Mouse (Mus musculus) hindbrain, embryonic 16.5 days (tissue): Measurements from ENCODE around the gene Kat7. TPM values are rescaled to one million over a fixed set of nuclear protein-coding genes. Genes with fewer than 3 reads are reported as not detected.

ENCODE experiments used
- ATAC-seq: fragments of 200-750 bp; cut with Nextera tagmentation; 2 replicates; pipeline ENCODE4 v1.8.0; 2017; ENCODE audit warnings: moderate TSS enrichment, moderate library complexity
- H3K27ac ChIP-seq: fragments of 300-500 bp; sonication (generic); 2 replicates; pipeline ENCODE4 v1.5.1; 2014; ENCODE audit warnings: low read depth, mild to moderate bottlenecking, control low read depth, low read length, moderate library complexity
- H3K27me3 ChIP-seq: fragments of 300-500 bp; sonication (generic); replicated peaks from 2 replicates; pipeline ENCODE4 v1.6.1; 2014; ENCODE audit warnings: low read length; ENCODE audit not compliant: control insufficient read depth, insufficient read depth
- H3K36me3 ChIP-seq: fragments of 300-500 bp; sonication (generic); 2 replicates; pipeline ENCODE4 v1.6.1; 2014; ENCODE audit warnings: mild to moderate bottlenecking, low read length, moderate library complexity, mixed read lengths; ENCODE audit not compliant: control insufficient read depth, insufficient read depth
- H3K4me1 ChIP-seq: fragments of 300-500 bp; sonication (generic); 2 replicates; pipeline ENCODE4 v1.6.1; 2014; ENCODE audit warnings: low read depth, low read length; ENCODE audit not compliant: control insufficient read depth, insufficient read depth
- H3K4me2 ChIP-seq: fragments of 300-500 bp; sonication (generic); 2 replicates; pipeline ENCODE4 v1.6.1; 2014; ENCODE audit warnings: mild to moderate bottlenecking, low read length, control low read depth, moderate library complexity
- H3K4me3 ChIP-seq: fragments of 300-500 bp; sonication (generic); 2 replicates; pipeline ENCODE4 v1.5.1; 2014; ENCODE audit warnings: mild to moderate bottlenecking, low read length, control low read depth, moderate library complexity
- H3K9ac ChIP-seq: fragments of 300-500 bp; sonication (generic); 2 replicates; pipeline ENCODE4 v1.6.1; 2014; ENCODE audit warnings: low read depth, mild to moderate bottlenecking, control low read depth, low read length, moderate library complexity
- H3K9me3 ChIP-seq: fragments of 300-500 bp; sonication (generic); 2 replicates; pipeline ENCODE4 v1.6.1; 2014; ENCODE audit warnings: mild to moderate bottlenecking, low read length, moderate library complexity; ENCODE audit not compliant: control insufficient read depth
- WGBS: fragments of 180-500 bp; shearing (Covaris S2); extraction: QIAGEN DNeasy Blood & Tissue Kit; methylation state at CpG from one replicate; pipeline ENCODE4 v1.1.7; 2014; 5-methylcytosine and 5-hydroxymethylcytosine counted together
- polyA plus RNA-seq: library from polyadenylated mRNA; unstranded; fragments of >200 nt; fragmentation: Nextera tagmentation; extraction: Ambion mirVana; gene quantifications from 2 replicates; pipeline ENCODE4 v1.2.1, GENCODE M21; 2015

Kat7 gene
- 61.5 and 67.2 TPM in 2 replicates for polyA plus RNA-seq

DNA sequence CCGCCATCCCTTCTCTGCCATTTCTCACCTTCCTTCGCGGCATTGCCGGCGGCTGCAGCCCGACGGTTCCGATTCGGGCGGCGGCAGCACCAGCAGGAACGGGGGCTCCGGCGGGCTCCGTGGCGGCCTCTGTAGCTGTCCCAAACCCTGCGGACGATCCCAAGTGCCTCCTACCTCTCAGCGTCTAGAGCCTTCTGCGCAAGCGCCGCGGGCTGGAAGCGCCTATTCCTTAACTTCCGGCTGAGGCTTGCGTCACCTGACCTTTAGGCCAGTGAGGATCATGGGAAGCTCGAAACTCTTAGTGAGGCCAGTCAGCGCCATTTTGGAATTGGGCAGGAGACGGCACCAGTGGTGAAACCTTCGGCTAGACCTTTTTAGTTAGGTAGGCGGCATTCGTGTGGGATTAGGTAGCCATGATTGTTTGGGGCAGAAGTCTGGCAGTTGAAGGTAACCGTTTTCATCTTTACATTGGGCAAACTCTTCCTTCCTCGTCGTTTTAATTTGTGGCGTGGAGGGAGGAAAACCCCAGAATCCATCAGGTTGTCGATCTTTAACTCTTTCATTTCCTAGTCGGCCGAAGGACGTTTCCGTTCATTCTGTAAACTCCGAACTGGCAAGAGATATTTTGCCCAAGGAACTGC lies at the start of gene Kat7:
Kat7 (minus strand) TSS at position 240 of the 641 bp plus-strand sequence.
- ATAC-seq = peak; percentile 95
- Histone ChIP-seq H3K36me3 (no peaks in the 10 kb centered on the region), H3K27ac (peak within 1 kb of the TSS; percentile 97), H3K4me2 (peak within 1 kb of the TSS; percentile 90), H3K9me3 (no peaks in the 10 kb centered on the region), H3K27me3 (no peaks in the 10 kb centered on the region), H3K4me3 (peak within 1 kb of the TSS; percentile 98), H3K9ac (peak within 1 kb of the TSS; percentile 94), H3K4me1 (peaks cover 22% of the 10 kb centered on the region)
- WGBS = under 1% methylated on average over 42 of the region's 42 CpGs

DNA sequence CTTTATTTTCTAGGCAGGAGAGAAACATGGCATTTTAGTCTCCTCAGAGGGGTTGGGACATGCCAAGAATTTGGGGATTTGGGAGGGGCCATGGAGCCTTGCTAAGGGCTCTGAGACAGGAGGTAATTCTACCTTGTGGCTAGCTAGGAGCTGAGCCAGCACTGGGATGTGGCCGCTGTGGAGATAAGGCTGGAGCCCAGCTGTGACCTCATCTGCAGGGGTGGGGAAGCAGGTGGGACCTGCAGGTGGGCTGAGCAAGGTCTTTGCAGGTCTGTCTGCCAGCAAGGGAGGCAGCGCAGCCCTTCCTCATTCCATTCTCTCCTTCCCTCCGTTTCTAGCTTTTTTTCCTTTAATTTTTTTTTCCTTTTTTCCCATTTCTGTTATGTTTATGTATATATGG lies 48.2 kb upstream of the Kat7 start:
- no peak overlapping the region for H3K4me3 ChIP-seq
- H3K9ac ChIP-seq = no peak overlapping the region
- H3K36me3 ChIP-seq = no peaks in the 10 kb centered on the region
- 60% methylated on average over 3 of the region's 3 CpGs for WGBS
- no peak for ATAC-seq
- no peaks in the 10 kb centered on the region for H3K9me3 ChIP-seq
- no peaks in the 10 kb centered on the region for H3K27me3 ChIP-seq
- H3K4me2 ChIP-seq = no peak overlapping the region
- H3K27ac ChIP-seq = no peak overlapping the region
- peaks cover 4% of the 10 kb centered on the region for H3K4me1 ChIP-seq

DNA sequence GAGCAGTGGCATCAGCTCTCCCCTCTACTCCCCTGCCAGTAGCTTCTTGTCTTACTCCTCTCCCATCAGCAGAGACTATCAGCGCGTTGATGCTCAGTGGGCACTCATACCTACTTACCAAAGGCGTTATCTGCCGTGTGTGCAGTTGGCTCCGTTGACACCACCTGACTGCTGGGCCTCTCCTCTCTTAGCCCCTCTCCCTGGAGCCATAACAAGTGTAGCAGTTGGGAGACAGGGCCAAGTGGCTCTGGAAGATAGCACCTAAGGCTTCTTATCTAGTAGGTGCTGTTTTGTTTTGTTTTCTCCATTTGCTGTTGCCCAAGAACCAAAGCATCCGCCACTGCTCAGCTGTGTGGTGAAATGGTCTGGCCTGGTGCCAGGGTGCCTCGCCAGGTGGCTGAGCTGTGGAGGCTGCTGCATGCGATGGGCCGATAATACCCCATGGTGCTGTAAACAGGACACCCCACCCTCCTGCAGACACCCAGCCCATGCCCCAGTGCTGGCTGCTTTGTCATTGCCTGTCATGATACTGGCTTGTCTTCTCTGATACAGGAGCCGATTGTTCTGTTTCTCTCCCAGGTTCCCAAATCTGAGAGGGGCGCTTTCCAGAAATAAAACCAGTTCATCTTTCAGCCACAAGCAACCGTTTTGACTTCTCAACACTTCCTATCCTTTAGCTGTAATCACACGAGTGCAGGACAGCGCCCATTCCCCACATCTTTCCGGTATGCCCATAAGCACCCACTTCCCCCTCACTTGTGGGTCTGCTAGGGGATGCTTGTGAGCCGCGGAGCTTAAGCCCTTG lies 46.6 kb upstream of the Kat7 start:
- Histone ChIP-seq H3K27ac (no peak overlapping the region), H3K4me2 (no peak overlapping the region), H3K27me3 (no peaks in the 10 kb centered on the region), H3K9ac (no peak overlapping the region), H3K36me3 (no peaks in the 10 kb centered on the region), H3K4me3 (no peak overlapping the region), H3K9me3 (no peaks in the 10 kb centered on the region), H3K4me1 (peaks cover 4% of the 10 kb centered on the region)
- no peak for ATAC-seq
- WGBS = 74% methylated on average over 17 of the region's 17 CpGs

DNA sequence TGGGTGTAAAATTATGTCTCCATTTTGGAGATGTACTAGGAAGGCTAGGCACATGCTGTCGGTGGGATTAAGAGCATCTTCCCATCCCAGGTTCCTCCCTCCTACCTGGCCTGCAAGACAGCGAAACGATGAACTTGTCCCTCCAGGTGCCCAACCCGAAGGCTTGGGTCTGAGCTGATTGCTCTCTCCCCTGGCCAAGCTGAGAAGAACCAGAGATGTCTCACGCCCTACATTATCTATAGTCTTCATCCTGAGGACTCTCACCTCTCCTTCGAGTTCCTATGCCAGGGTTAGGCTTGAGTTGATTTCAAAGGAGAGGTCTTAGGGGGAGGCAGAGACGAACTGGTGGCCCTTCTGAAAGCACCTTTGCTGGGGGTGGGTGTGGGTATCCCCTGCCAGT lies 46.0 kb upstream of the Kat7 start:
- ATAC-seq = no peak

DNA sequence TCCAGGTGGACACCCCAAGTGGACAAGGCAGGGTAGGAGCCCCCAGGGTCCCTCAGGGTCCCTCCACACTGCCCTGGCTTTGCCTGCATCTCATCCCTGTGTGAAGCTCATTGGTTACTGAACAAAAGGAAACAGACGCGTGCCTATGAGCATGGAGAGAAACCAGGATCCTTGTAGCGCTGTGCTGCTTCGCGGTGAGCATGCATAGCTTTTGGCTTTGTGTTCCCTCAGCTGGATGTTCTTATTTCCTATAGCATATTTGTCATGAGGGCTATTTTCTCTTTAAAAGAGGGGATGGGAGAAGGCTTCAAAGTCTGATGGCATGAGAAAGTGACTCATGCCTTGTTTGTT lies 45.6 kb upstream of the Kat7 start:
- 89% methylated on average over 5 of the region's 5 CpGs for WGBS
- no peak overlapping the region for H3K4me2 ChIP-seq
- H3K4me1 ChIP-seq = peaks cover 4% of the 10 kb centered on the region
- no peak overlapping the region for H3K4me3 ChIP-seq
- H3K36me3 ChIP-seq = no peaks in the 10 kb centered on the region
- H3K9ac ChIP-seq = no peak overlapping the region
- no peak for ATAC-seq
- no peaks in the 10 kb centered on the region for H3K9me3 ChIP-seq
- H3K27ac ChIP-seq = no peak overlapping the region
- H3K27me3 ChIP-seq = no peaks in the 10 kb centered on the region

More for the DNA sequence above, 46.0 kb upstream of the Kat7 start:
- H3K27ac ChIP-seq = no peak overlapping the region
- H3K4me2 ChIP-seq = no peak overlapping the region
- WGBS = 92% methylated on average over 7 of the region's 7 CpGs
- H3K27me3 ChIP-seq = no peaks in the 10 kb centered on the region
- H3K9me3 ChIP-seq = no peaks in the 10 kb centered on the region
- H3K4me3 ChIP-seq = no peak overlapping the region
- H3K36me3 ChIP-seq = no peaks in the 10 kb centered on the region
- no peak overlapping the region for H3K9ac ChIP-seq
- peaks cover 4% of the 10 kb centered on the region for H3K4me1 ChIP-seq

DNA sequence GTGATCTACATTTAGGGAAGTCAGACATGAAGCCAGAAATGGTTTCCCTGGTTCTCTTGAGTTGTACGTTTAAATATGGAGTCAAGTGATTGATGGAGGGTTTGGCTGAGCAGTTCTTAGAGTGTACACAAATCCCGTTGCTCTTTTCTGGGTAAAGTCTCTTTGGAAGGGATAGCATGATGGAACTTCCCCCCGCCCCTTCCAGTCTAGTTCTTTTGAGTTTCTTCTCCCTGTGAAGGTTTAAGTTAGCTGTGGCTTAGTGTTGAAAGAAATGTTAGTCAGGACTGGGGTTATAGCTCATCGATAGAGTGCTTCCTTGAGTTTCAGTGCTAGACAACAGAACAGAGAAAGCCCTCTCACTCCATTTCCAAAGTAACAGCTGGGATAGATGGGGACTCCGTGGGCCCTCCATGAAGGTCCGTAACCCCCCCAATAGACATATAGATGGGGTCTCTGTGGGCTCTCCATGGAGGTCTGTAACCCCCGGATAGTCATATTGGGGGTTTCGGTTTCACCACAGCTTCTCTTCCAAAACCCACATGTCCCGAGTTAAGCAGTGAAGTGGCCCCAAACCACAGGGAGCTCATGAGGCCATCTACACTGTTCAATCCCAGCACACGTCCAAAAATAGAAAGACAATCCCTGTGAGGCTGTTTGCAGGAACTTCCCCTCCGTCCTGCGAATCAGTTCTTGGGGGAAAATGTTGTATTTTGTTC lies 45.1 kb upstream of the Kat7 start:
- H3K36me3 ChIP-seq = no peaks in the 10 kb centered on the region
- no peaks in the 10 kb centered on the region for H3K9me3 ChIP-seq
- no peak overlapping the region for H3K9ac ChIP-seq
- H3K27ac ChIP-seq = no peak overlapping the region
- H3K4me2 ChIP-seq = no peak overlapping the region
- H3K4me3 ChIP-seq = no peak overlapping the region
- no peaks in the 10 kb centered on the region for H3K27me3 ChIP-seq
- 88% methylated on average over 12 of the region's 12 CpGs for WGBS
- ATAC-seq = no peak
- peaks cover 4% of the 10 kb centered on the region for H3K4me1 ChIP-seq

DNA sequence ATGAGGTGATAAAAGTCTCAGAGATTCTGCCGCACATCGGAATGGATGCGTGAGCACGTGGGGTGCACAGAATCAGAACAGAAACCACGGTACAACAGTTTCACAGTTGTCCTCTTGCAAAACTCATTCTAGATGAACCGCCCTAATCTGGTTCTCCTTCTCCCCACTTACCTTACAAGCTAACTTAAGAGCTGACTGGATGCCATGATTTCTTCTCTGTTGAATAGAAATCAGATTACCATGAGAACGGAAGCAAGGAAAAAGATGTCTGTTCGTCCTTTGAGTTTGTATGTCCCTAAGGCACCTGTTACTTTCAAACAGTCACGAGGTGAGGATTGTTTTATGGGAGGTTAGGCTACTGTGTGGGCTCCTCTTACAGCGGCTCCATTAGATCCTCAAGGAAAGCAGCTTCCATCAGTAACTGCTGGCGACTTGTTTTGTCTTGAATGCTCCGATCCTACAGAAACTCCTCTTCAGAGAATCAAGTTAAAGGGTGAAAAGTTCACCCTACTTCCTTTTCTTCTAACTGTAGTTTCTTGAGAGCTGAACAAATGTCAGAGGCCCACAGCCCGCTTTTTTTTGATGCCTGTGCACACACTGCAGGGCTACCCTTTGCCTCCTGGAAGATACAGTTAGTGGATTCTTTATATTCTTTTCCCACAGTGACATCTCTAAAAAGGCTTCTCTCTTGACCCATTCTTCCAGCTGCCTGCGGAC lies 44.3 kb upstream of the Kat7 start:
- Histone ChIP-seq H3K9me3 (no peaks in the 10 kb centered on the region), H3K36me3 (no peaks in the 10 kb centered on the region), H3K27ac (no peak overlapping the region), H3K27me3 (no peaks in the 10 kb centered on the region), H3K4me2 (no peak overlapping the region), H3K4me1 (peaks cover 4% of the 10 kb centered on the region), H3K9ac (no peak overlapping the region), H3K4me3 (no peak overlapping the region)
- no peak for ATAC-seq
- 89% methylated on average over 14 of the region's 14 CpGs for whole genome bisulfite sequencing

DNA sequence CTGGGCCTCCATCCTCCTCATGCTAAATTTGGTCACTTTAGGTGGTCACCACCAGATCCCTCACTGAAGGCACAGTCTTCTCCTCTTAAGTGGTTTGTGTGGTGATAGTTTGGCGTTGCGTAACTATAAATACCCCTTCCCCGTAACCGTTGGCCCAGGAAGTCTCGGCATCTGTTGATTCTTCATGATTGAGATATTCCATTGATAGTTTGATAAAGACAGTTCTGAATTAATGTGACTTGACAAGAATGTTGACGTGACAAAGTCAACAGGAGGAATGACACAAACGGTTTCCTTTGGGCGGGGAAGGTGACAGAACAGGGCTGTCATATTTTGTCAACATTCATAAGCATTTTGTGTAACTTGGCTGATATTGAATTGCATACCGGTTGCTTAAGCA lies 43.2 kb upstream of the Kat7 start:
- H3K4me3 ChIP-seq = no peak overlapping the region
- no peaks in the 10 kb centered on the region for H3K36me3 ChIP-seq
- H3K4me1 ChIP-seq = peaks cover 4% of the 10 kb centered on the region
- 93% methylated on average over 9 of the region's 9 CpGs for WGBS
- H3K4me2 ChIP-seq = no peak overlapping the region
- H3K27me3 ChIP-seq = no peaks in the 10 kb centered on the region
- H3K27ac ChIP-seq = no peak overlapping the region
- no peaks in the 10 kb centered on the region for H3K9me3 ChIP-seq
- ATAC-seq = no peak
- H3K9ac ChIP-seq = no peak overlapping the region

DNA sequence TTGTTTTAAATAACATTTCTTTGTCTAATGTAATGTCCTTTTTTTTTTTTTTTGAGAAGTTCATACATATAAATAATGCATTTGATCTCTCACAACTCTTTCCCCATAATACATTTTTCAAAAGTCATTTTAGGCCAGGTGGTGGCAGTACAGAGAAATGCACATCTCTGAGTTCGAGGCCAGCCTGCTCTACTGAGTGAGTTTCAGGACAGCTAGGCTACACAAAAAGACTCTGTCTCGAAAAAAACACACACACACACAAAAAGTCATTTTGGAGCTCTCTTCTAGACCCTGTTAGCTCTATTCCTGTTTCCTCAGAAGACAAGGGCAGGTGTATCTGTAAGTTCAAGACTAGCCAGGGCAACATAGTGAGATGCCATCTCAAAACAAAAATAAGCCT lies 42.6 kb upstream of the Kat7 start:
- Histone ChIP-seq H3K4me1 (peaks cover 4% of the 10 kb centered on the region), H3K27me3 (no peaks in the 10 kb centered on the region), H3K36me3 (no peaks in the 10 kb centered on the region), H3K4me3 (no peak overlapping the region), H3K4me2 (no peak overlapping the region), H3K9me3 (no peaks in the 10 kb centered on the region), H3K27ac (no peak overlapping the region), H3K9ac (no peak overlapping the region)
- 85% methylated on average over 2 of the region's 2 CpGs for WGBS
- no peak for ATAC-seq
